15 mouse cellular contexts compared by ENCODE assay signal in the genomic region with DNA sequence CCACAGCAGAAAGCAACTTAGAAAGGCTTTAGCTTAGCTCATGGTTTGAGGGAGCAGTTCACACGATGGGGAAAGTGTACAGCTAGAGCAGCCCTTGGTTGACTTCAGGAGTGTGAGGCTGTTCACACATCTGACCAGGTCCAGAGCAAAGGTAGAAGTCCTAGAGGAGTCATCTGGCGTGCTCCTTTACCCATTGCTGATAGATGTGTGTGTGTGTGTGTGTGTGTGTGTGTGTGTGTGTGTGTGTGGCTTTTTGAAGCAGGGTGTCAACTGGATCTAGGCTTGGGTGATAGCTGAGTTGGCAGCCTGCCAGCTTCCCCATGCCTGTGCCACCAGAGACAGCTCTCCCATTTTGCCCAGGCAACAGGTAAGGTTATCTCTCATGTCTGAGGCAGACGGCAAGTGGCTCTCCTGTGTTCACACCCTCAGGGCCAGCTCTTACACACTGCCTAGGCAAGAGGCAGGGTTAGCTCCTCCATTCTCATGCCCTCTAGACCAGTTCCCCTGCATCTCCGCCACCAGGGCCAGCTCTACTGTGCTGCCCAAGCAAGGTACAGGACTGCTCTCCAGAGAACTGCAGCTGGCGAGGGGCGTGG. TPM values are rescaled to one million over a fixed set of nuclear protein-coding genes. Genes with fewer than 3 reads are reported as not detected.
A peak's percentile ranks its signal among the peaks of the same experiment; 100 is the strongest.
DNase-seq lines count a peak whose midpoint lies in the region; ATAC-seq lines count a peak whose summit lies in the region.
"Had no signal": no experiment of that assay in that cellular context is flagged by ENCODE, and none has a peak within 500 bp of the region (broad histone marks: within the 10 kb centered on the region; RNA-seq: fewer than 3 reads in every experiment).

No protein-coding gene starts in this region.

- peak; percentile 55 for DNase-seq in CD4-positive, CD25-positive, alpha-beta regulatory T cell, adult 2 months (ENCODE audit: low read depth, low spot score)
- DNase-seq in kidney, postnatal 25 days = peak; percentile 4 to 24
- no peak for DNase-seq in kidney, postnatal 10 days
- DNase-seq in right cerebral cortex, postnatal 14 days = peak; percentile 21
- DNase-seq in right cerebral cortex, postnatal 4 days = no peak
- DNase-seq in cerebellum, adult 11 months = no peak
- DNase-seq in T-cell, adult 2 months (ENCODE audit: low spot score) = no peak
- DNase-seq: adrenal gland, postnatal 14 days; heart, adult 18-20 months; kidney, adult 9 months; thymus, adult 2 months had no signal

- no peak for ATAC-seq in CD4-positive, CD25-positive, alpha-beta regulatory T cell, adult 4 months

RNA-seq across cellular contexts. Expression of a gene that starts 15.9 kb away (rescaled TPM):
- 1,000 to 10,000 TPM; 1,336 to 1,816 TPM for polyA plus RNA-seq in CD4-positive, CD25-positive, alpha-beta regulatory T cell, adult 4 months (2017; shearing (Covaris generic))
- polyA plus RNA-seq: hindbrain, embryonic 12.5 days; midbrain, embryonic 12.5 days; neural tube, embryonic 12.5 days had no signal

RNA-seq across cellular contexts. Expression of a gene that starts 27.9 kb away (rescaled TPM):
- 100 to 1,000 TPM; 158 to 164 TPM for polyA plus RNA-seq in CD4-positive, CD25-positive, alpha-beta regulatory T cell, adult 4 months (2017; shearing (Covaris generic))

Comparison
In these comparisons a context has a peak if more than half of its experiments do, and no peak if none do; other contexts are left out.
1. DNase-seq: peak in CD4-positive, CD25-positive, alpha-beta regulatory T cell, adult 2 months (single experiment), kidney, postnatal 25 days (2 of 2) and right cerebral cortex, postnatal 14 days (single experiment); none in kidney, postnatal 10 days (single experiment), right cerebral cortex, postnatal 4 days (single experiment), cerebellum, adult 11 months (single experiment) and T-cell, adult 2 months (single experiment).